Mouse (Mus musculus): Measurements from ENCODE around the gene Met. TPM values are rescaled to one million over a fixed set of nuclear protein-coding genes. Genes with fewer than 3 reads are reported as not detected.

The Met gene
- polyA plus RNA-seq, 1 experiment = 0.35 TPM

GRCm38 (mm10) chr6:17490786-17491185, 27.2 kb downstream of the Met start:
- no peaks in the 10 kb centered on the region for H3K4me1 ChIP-seq (ENCODE audit: control insufficient read depth, insufficient read depth, low read length)
- no peak overlapping the region for H3K27ac ChIP-seq (ENCODE audit: control insufficient read depth, insufficient read depth, low read depth, low read length)
- H3K4me3 ChIP-seq (ENCODE audit: control insufficient read depth, low read depth, low read length) = no peak overlapping the region
- TF ChIP-seq CTCF (IDR thresholded peaks at IDR 0.05; ENCODE audit: control insufficient read depth, insufficient read depth, insufficient replicate concordance, low read depth, low read length) (no peak), POLR2A (IDR thresholded peaks at IDR 0.05; ENCODE audit: control insufficient read depth, low read depth, low read length) (no peak)
- no peaks in the 10 kb centered on the region for H3K36me3 ChIP-seq (ENCODE audit: control insufficient read depth, insufficient read depth, low read length)
- H3K27me3 ChIP-seq (ENCODE audit: control insufficient read depth, insufficient read depth, low read length) = no peaks in the 10 kb centered on the region

- Histone ChIP-seq H3K4me1 (ENCODE audit: control insufficient read depth, insufficient read depth, low read length) (no peaks in the 10 kb centered on the region), H3K27me3 (ENCODE audit: control insufficient read depth, insufficient read depth, low read length) (no peaks in the 10 kb centered on the region), H3K4me3 (ENCODE audit: control insufficient read depth, low read depth, low read length) (no peak overlapping the region), H3K36me3 (ENCODE audit: control insufficient read depth, insufficient read depth, low read length) (no peaks in the 10 kb centered on the region), H3K27ac (ENCODE audit: control insufficient read depth, insufficient read depth, low read depth, low read length) (no peak overlapping the region)
- TF ChIP-seq CTCF (IDR thresholded peaks at IDR 0.05; ENCODE audit: control insufficient read depth, insufficient read depth, insufficient replicate concordance, low read depth, low read length) (no peak), POLR2A (IDR thresholded peaks at IDR 0.05; ENCODE audit: control insufficient read depth, low read depth, low read length) (no peak)
Measured at GRCm38 (mm10) chr6:17491502-17491901, 27.9 kb downstream of the Met start.

- TF ChIP-seq CTCF (IDR thresholded peaks at IDR 0.05; ENCODE audit: control insufficient read depth, insufficient read depth, insufficient replicate concordance, low read depth, low read length) (no peak), POLR2A (IDR thresholded peaks at IDR 0.05; ENCODE audit: control insufficient read depth, low read depth, low read length) (no peak)
- Histone ChIP-seq H3K4me1 (ENCODE audit: control insufficient read depth, insufficient read depth, low read length) (no peaks in the 10 kb centered on the region), H3K27me3 (ENCODE audit: control insufficient read depth, insufficient read depth, low read length) (no peaks in the 10 kb centered on the region), H3K4me3 (ENCODE audit: control insufficient read depth, low read depth, low read length) (no peak overlapping the region), H3K36me3 (ENCODE audit: control insufficient read depth, insufficient read depth, low read length) (no peaks in the 10 kb centered on the region), H3K27ac (ENCODE audit: control insufficient read depth, insufficient read depth, low read depth, low read length) (no peak overlapping the region)
Measured at GRCm38 (mm10) chr6:17492062-17492461, 28.5 kb downstream of the Met start.

GRCm38 (mm10) chr6:17495413-17495812, 31.8 kb downstream of the Met start:
- TF ChIP-seq CTCF (IDR thresholded peaks at IDR 0.05; ENCODE audit: control insufficient read depth, insufficient read depth, insufficient replicate concordance, low read depth, low read length) (no peak), POLR2A (IDR thresholded peaks at IDR 0.05; ENCODE audit: control insufficient read depth, low read depth, low read length) (no peak)
- H3K4me3 ChIP-seq (ENCODE audit: control insufficient read depth, low read depth, low read length) = no peak overlapping the region
- H3K27me3 ChIP-seq (ENCODE audit: control insufficient read depth, insufficient read depth, low read length) = no peaks in the 10 kb centered on the region
- H3K27ac ChIP-seq (ENCODE audit: control insufficient read depth, insufficient read depth, low read depth, low read length) = no peak overlapping the region
- H3K36me3 ChIP-seq (ENCODE audit: control insufficient read depth, insufficient read depth, low read length) = no peaks in the 10 kb centered on the region
- H3K4me1 ChIP-seq (ENCODE audit: control insufficient read depth, insufficient read depth, low read length) = no peaks in the 10 kb centered on the region

GRCm38 (mm10) chr6:17497366-17497765, 33.8 kb downstream of the Met start:
- H3K4me3 ChIP-seq (ENCODE audit: control insufficient read depth, low read depth, low read length) = no peak overlapping the region
- H3K36me3 ChIP-seq (ENCODE audit: control insufficient read depth, insufficient read depth, low read length) = no peaks in the 10 kb centered on the region
- no peaks in the 10 kb centered on the region for H3K27me3 ChIP-seq (ENCODE audit: control insufficient read depth, insufficient read depth, low read length)
- TF ChIP-seq CTCF (IDR thresholded peaks at IDR 0.05; ENCODE audit: control insufficient read depth, insufficient read depth, insufficient replicate concordance, low read depth, low read length) = no peak
- TF ChIP-seq POLR2A (IDR thresholded peaks at IDR 0.05; ENCODE audit: control insufficient read depth, low read depth, low read length) = no peak
- H3K27ac ChIP-seq (ENCODE audit: control insufficient read depth, insufficient read depth, low read depth, low read length) = no peak overlapping the region
- no peaks in the 10 kb centered on the region for H3K4me1 ChIP-seq (ENCODE audit: control insufficient read depth, insufficient read depth, low read length)

- Histone ChIP-seq H3K27me3 (ENCODE audit: control insufficient read depth, insufficient read depth, low read length) (no peaks in the 10 kb centered on the region), H3K4me1 (ENCODE audit: control insufficient read depth, insufficient read depth, low read length) (no peaks in the 10 kb centered on the region), H3K4me3 (ENCODE audit: control insufficient read depth, low read depth, low read length) (no peak overlapping the region), H3K36me3 (ENCODE audit: control insufficient read depth, insufficient read depth, low read length) (no peaks in the 10 kb centered on the region), H3K27ac (ENCODE audit: control insufficient read depth, insufficient read depth, low read depth, low read length) (no peak overlapping the region)
- TF ChIP-seq POLR2A (IDR thresholded peaks at IDR 0.05; ENCODE audit: control insufficient read depth, low read depth, low read length) = no peak
- no peak for TF ChIP-seq CTCF (IDR thresholded peaks at IDR 0.05; ENCODE audit: control insufficient read depth, insufficient read depth, insufficient replicate concordance, low read depth, low read length)
Measured at GRCm38 (mm10) chr6:17498801-17499200, 35.2 kb downstream of the Met start.

GRCm38 (mm10) chr6:17501440-17501839, 37.8 kb downstream of the Met start:
- no peaks in the 10 kb centered on the region for H3K27me3 ChIP-seq (ENCODE audit: control insufficient read depth, insufficient read depth, low read length)
- TF ChIP-seq POLR2A (IDR thresholded peaks at IDR 0.05; ENCODE audit: control insufficient read depth, low read depth, low read length) (no peak), CTCF (IDR thresholded peaks at IDR 0.05; ENCODE audit: control insufficient read depth, insufficient read depth, insufficient replicate concordance, low read depth, low read length) (no peak)
- H3K4me1 ChIP-seq (ENCODE audit: control insufficient read depth, insufficient read depth, low read length) = no peaks in the 10 kb centered on the region
- no peaks in the 10 kb centered on the region for H3K36me3 ChIP-seq (ENCODE audit: control insufficient read depth, insufficient read depth, low read length)
- H3K4me3 ChIP-seq (ENCODE audit: control insufficient read depth, low read depth, low read length) = no peak overlapping the region
- H3K27ac ChIP-seq (ENCODE audit: control insufficient read depth, insufficient read depth, low read depth, low read length) = no peak overlapping the region

- no peak overlapping the region for H3K27ac ChIP-seq (ENCODE audit: control insufficient read depth, insufficient read depth, low read depth, low read length)
- H3K27me3 ChIP-seq (ENCODE audit: control insufficient read depth, insufficient read depth, low read length) = no peaks in the 10 kb centered on the region
- no peak overlapping the region for H3K4me3 ChIP-seq (ENCODE audit: control insufficient read depth, low read depth, low read length)
- TF ChIP-seq CTCF (IDR thresholded peaks at IDR 0.05; ENCODE audit: control insufficient read depth, insufficient read depth, insufficient replicate concordance, low read depth, low read length) (no peak), POLR2A (IDR thresholded peaks at IDR 0.05; ENCODE audit: control insufficient read depth, low read depth, low read length) (no peak)
- no peaks in the 10 kb centered on the region for H3K36me3 ChIP-seq (ENCODE audit: control insufficient read depth, insufficient read depth, low read length)
- H3K4me1 ChIP-seq (ENCODE audit: control insufficient read depth, insufficient read depth, low read length) = no peaks in the 10 kb centered on the region
Measured at GRCm38 (mm10) chr6:17502311-17502710, 38.7 kb downstream of the Met start.

All from testis, adult 2 months (tissue).